Mouse (Mus musculus): Measurements from ENCODE around the gene Prep. TPM values are rescaled to one million over a fixed set of nuclear protein-coding genes. Genes with fewer than 3 reads are reported as not detected.

The Prep gene
- polyA plus RNA-seq, 1 experiment: 2.1 TPM

- H3K27me3 ChIP-seq (ENCODE audit: control insufficient read depth, insufficient read depth, low read length): no peaks in the 10 kb centered on the region
- H3K4me1 ChIP-seq (ENCODE audit: control insufficient read depth, insufficient read depth, low read length): no peaks in the 10 kb centered on the region
- no peak overlapping the region for H3K27ac ChIP-seq (ENCODE audit: control insufficient read depth, insufficient read depth, low read depth, low read length)
- H3K36me3 ChIP-seq (ENCODE audit: control insufficient read depth, insufficient read depth, low read length): no peaks in the 10 kb centered on the region
- H3K4me3 ChIP-seq (ENCODE audit: control insufficient read depth, low read depth, low read length): no peak overlapping the region
- TF ChIP-seq CTCF (IDR thresholded peaks at IDR 0.05; ENCODE audit: control insufficient read depth, insufficient read depth, insufficient replicate concordance, low read depth, low read length): no peak
- no peak for TF ChIP-seq POLR2A (IDR thresholded peaks at IDR 0.05; ENCODE audit: control insufficient read depth, low read depth, low read length)
Observed at GRCm38 (mm10) chr10:45139910-45140309, 72.9 kb downstream of the Prep start.

- Histone ChIP-seq H3K27me3 (ENCODE audit: control insufficient read depth, insufficient read depth, low read length) (no peaks in the 10 kb centered on the region), H3K4me3 (ENCODE audit: control insufficient read depth, low read depth, low read length) (no peak overlapping the region), H3K36me3 (ENCODE audit: control insufficient read depth, insufficient read depth, low read length) (no peaks in the 10 kb centered on the region), H3K4me1 (ENCODE audit: control insufficient read depth, insufficient read depth, low read length) (no peaks in the 10 kb centered on the region), H3K27ac (ENCODE audit: control insufficient read depth, insufficient read depth, low read depth, low read length) (no peak overlapping the region)
- TF ChIP-seq POLR2A (IDR thresholded peaks at IDR 0.05; ENCODE audit: control insufficient read depth, low read depth, low read length): no peak
- TF ChIP-seq CTCF (IDR thresholded peaks at IDR 0.05; ENCODE audit: control insufficient read depth, insufficient read depth, insufficient replicate concordance, low read depth, low read length): no peak
Observed at GRCm38 (mm10) chr10:45140474-45141212, 73.6 kb downstream of the Prep start.

- H3K36me3 ChIP-seq (ENCODE audit: control insufficient read depth, insufficient read depth, low read length): no peaks in the 10 kb centered on the region
- no peaks in the 10 kb centered on the region for H3K4me1 ChIP-seq (ENCODE audit: control insufficient read depth, insufficient read depth, low read length)
- H3K27me3 ChIP-seq (ENCODE audit: control insufficient read depth, insufficient read depth, low read length): no peaks in the 10 kb centered on the region
- H3K4me3 ChIP-seq (ENCODE audit: control insufficient read depth, low read depth, low read length): no peak overlapping the region
- TF ChIP-seq POLR2A (IDR thresholded peaks at IDR 0.05; ENCODE audit: control insufficient read depth, low read depth, low read length) (no peak), CTCF (IDR thresholded peaks at IDR 0.05; ENCODE audit: control insufficient read depth, insufficient read depth, insufficient replicate concordance, low read depth, low read length) (no peak)
- no peak overlapping the region for H3K27ac ChIP-seq (ENCODE audit: control insufficient read depth, insufficient read depth, low read depth, low read length)
Observed at GRCm38 (mm10) chr10:45142359-45142758, 75.4 kb downstream of the Prep start.

- TF ChIP-seq CTCF (IDR thresholded peaks at IDR 0.05; ENCODE audit: control insufficient read depth, insufficient read depth, insufficient replicate concordance, low read depth, low read length): no peak
- Histone ChIP-seq H3K27ac (ENCODE audit: control insufficient read depth, insufficient read depth, low read depth, low read length) (no peak overlapping the region), H3K4me3 (ENCODE audit: control insufficient read depth, low read depth, low read length) (no peak overlapping the region), H3K36me3 (ENCODE audit: control insufficient read depth, insufficient read depth, low read length) (no peaks in the 10 kb centered on the region), H3K4me1 (ENCODE audit: control insufficient read depth, insufficient read depth, low read length) (no peaks in the 10 kb centered on the region), H3K27me3 (ENCODE audit: control insufficient read depth, insufficient read depth, low read length) (no peaks in the 10 kb centered on the region)
Observed at GRCm38 (mm10) chr10:45144038-45144817, 77.2 kb downstream of the Prep start.

GRCm38 (mm10) chr10:45146821-45147220, 79.8 kb downstream of the Prep start:
- TF ChIP-seq CTCF (IDR thresholded peaks at IDR 0.05; ENCODE audit: control insufficient read depth, insufficient read depth, insufficient replicate concordance, low read depth, low read length): no peak
- TF ChIP-seq POLR2A (IDR thresholded peaks at IDR 0.05; ENCODE audit: control insufficient read depth, low read depth, low read length): no peak
- Histone ChIP-seq H3K27ac (ENCODE audit: control insufficient read depth, insufficient read depth, low read depth, low read length) (no peak overlapping the region), H3K27me3 (ENCODE audit: control insufficient read depth, insufficient read depth, low read length) (no peaks in the 10 kb centered on the region), H3K4me3 (ENCODE audit: control insufficient read depth, low read depth, low read length) (no peak overlapping the region), H3K36me3 (ENCODE audit: control insufficient read depth, insufficient read depth, low read length) (no peaks in the 10 kb centered on the region), H3K4me1 (ENCODE audit: control insufficient read depth, insufficient read depth, low read length) (no peaks in the 10 kb centered on the region)

- no peaks in the 10 kb centered on the region for H3K36me3 ChIP-seq (ENCODE audit: control insufficient read depth, insufficient read depth, low read length)
- H3K27ac ChIP-seq (ENCODE audit: control insufficient read depth, insufficient read depth, low read depth, low read length): no peak overlapping the region
- H3K4me1 ChIP-seq (ENCODE audit: control insufficient read depth, insufficient read depth, low read length): no peaks in the 10 kb centered on the region
- no peaks in the 10 kb centered on the region for H3K27me3 ChIP-seq (ENCODE audit: control insufficient read depth, insufficient read depth, low read length)
- no peak for TF ChIP-seq POLR2A (IDR thresholded peaks at IDR 0.05; ENCODE audit: control insufficient read depth, low read depth, low read length)
- H3K4me3 ChIP-seq (ENCODE audit: control insufficient read depth, low read depth, low read length): no peak overlapping the region
Observed at GRCm38 (mm10) chr10:45151137-45151536, 84.1 kb downstream of the Prep start.

GRCm38 (mm10) chr10:45151771-45152692, 85.0 kb downstream of the Prep start:
- no peak for TF ChIP-seq CTCF (IDR thresholded peaks at IDR 0.05; ENCODE audit: control insufficient read depth, insufficient read depth, insufficient replicate concordance, low read depth, low read length)
- TF ChIP-seq POLR2A (IDR thresholded peaks at IDR 0.05; ENCODE audit: control insufficient read depth, low read depth, low read length): no peak
- H3K27ac ChIP-seq (ENCODE audit: control insufficient read depth, insufficient read depth, low read depth, low read length): no peak overlapping the region
- no peaks in the 10 kb centered on the region for H3K4me1 ChIP-seq (ENCODE audit: control insufficient read depth, insufficient read depth, low read length)
- H3K27me3 ChIP-seq (ENCODE audit: control insufficient read depth, insufficient read depth, low read length): no peaks in the 10 kb centered on the region
- H3K4me3 ChIP-seq (ENCODE audit: control insufficient read depth, low read depth, low read length): no peak overlapping the region
- H3K36me3 ChIP-seq (ENCODE audit: control insufficient read depth, insufficient read depth, low read length): no peaks in the 10 kb centered on the region

Data from testis, adult 2 months (tissue).